Mouse (Mus musculus): Measurements from ENCODE around the gene Sertad4.

DNA sequence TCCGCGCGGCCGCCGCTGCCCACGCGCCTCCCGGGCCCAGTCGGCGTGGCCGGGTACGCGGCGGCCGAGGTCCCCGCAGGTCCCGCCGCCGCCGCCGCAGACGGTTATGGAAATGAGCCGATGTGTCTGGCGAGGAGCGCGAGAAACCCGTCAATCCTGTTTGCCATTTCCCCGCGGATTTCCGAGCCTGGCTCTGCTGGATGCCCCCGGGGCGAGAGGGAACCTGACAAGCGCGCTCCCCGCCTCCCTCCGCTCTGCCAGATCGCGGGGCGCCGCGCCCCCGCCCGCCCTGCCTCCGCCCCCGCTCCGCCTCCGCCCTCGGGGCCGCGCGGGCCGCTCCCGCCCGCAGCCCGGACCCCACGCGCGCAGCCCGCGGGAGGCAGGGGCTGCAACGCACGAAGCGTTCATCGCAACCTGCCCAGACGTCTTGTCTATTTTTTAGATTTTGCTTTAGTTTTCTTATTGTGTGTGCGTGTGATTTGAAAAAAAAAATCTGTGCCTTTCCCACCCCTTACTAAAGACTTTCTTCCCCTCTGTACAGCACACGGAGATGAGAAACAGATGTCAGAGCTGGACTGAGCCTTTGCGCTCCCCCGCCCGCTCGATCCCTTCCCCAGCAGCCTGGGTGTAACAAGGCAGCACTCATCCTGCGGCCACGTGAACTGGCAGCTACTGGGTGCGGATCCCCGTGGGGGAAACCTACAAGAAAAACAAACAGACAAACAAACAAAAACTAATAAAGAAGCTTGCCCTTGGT, at the start of gene Sertad4:
- TF ChIP-seq CTCF (conservative IDR thresholded peaks at IDR 0.05; ENCODE audit: low read length) (no peak), NANOG (IDR thresholded peaks at IDR 0.05; ENCODE audit: borderline replicate concordance, low read length) (no peak), POU5F1 (IDR thresholded peaks at IDR 0.05; ENCODE audit: borderline replicate concordance, low read length) (no peak)
